Mouse (Mus musculus): ENCODE results near the gene Msantd4.
A peak's percentile ranks its signal among the peaks of the same experiment; 100 is the strongest.
"Not testable (repeated sequence)": the region's sequence is repeated elsewhere in the genome, so short reads cannot be mapped to it uniquely, and the experiment has no call there.

The Msantd4 gene

GRCm38 (mm10) chr9:4375828-4376639 is at the start of gene Msantd4:
Gene Msantd4, plus strand, starts transcription at chr9:4376562.
- peak; percentile 98 for DNase-seq (ENCODE audit: low read depth)

- DNase-seq (ENCODE audit: low read depth): peak; percentile 11
Measured at GRCm38 (mm10) chr9:4353163-4353562, 23.2 kb upstream of the Msantd4 start.

DNA sequence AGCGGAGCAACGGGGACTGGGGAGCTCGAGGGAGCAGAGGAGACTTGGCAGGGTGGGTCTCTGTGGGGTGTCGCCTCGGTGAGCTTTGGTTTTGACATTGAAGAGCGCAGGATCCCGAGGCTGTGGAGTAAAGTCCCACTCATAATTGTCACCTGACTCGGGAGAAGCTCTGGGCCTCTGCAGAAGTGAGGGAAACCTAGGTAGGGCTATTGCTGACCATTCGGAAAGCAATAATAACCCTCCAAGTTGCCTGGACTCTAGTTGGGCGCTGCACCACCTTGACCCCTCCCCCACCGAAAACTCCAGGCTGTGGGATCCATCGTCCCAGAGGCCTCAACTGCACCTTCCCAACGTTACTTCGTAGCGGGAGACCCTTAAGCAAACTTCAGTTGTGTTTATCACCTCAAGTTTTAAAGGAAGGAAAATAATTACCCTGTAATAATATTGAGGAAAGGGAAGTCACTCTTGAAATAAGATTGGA is 318 bp downstream of the Msantd4 start:
- DNase-seq (ENCODE audit: low read depth): no peak

DNA sequence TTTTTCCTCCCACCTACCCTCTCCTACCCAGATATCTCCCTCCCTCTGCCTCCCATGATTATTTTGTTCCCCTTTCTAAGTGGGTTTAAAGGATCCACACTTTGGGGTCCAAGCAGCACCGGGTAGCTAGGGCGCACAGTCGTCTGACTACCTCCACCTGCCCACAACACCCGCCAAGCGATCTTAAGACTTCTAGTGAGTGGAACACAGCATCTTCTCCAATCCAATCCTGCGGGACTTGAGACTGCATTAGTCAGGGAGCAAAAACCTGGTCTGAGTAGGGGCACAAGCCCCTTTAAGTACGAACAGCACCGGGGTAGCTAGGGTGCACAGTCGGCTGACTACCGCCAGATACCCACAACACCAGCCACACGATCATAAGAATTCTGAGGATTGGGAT is 24.4 kb downstream of the Msantd4 start:
- not testable (repeated sequence) for DNase-seq (ENCODE audit: low read depth)

Measured in 416B (cell line).